Mouse (Mus musculus) heart, postnatal 14 days (tissue): ENCODE results near the gene Zdhhc6. TPM values are rescaled to one million over a fixed set of nuclear protein-coding genes. Genes with fewer than 3 reads are reported as not detected.
A peak's percentile ranks its signal among the peaks of the same experiment; 100 is the strongest.

ENCODE experiments used
- DNase-seq, 2 experiments: peaks; one replicate each; pipeline ENCODE4 v3.0.0; 2021 to 2022
- intact Hi-C: fragments of 180-260 bp; cut with DNase I; formaldehyde crosslinking; loops from one replicate; pipeline ENCODE4 v1.15.1; 2025
- total RNA-seq, 2 experiments: library from RNA; stranded (reverse); gene quantifications; 2 replicates each; pipeline ENCODE4 v1.2.3; 2021

Gene Zdhhc6
- total RNA-seq, 2 experiments from 2014 or later, result 18.8 to 20.4 TPM

GRCm38 (mm10) chr19:55313649-55314048 is 2.2 kb downstream of the Zdhhc6 start:
- intact Hi-C loops, result no loop called here
- DNase-seq, result no peak

GRCm38 (mm10) chr19:55311874-55312273 is 4.0 kb downstream of the Zdhhc6 start:
- intact Hi-C loops, result no loop called here
- DNase-seq, result no peak

GRCm38 (mm10) chr19:55305024-55305423 is 10.8 kb downstream of the Zdhhc6 start:
- DNase-seq, result no peak
- intact Hi-C loops, result loop anchor here (10.0 kb wide), 1 partner anchor 240 kb away; no protein-coding TSS in a partner anchor

DNA sequence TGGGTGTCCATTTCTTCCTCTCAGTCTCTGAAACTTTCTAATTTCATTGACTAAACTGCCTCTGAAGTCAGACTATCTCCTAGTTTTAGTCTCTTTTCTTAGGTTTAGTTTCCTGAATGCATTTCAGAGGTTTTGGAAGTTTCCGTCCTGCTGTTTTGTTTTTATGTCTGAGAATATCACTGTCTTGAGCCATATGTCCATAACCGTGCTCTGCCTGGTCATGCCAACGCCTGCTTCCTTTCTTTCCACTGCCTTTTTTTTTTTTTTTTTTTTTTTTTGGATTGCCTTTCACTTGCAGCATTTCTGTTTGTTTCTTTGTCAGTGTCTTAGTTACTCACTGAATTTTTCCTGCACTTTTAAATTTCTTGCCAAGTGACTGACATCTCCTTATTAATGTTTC is 15.3 kb downstream of the Zdhhc6 start:
- DNase-seq, result no peak
- intact Hi-C loops, result loop anchor here (10.0 kb wide), 1 partner anchor 236 kb away; no protein-coding TSS in a partner anchor

DNA sequence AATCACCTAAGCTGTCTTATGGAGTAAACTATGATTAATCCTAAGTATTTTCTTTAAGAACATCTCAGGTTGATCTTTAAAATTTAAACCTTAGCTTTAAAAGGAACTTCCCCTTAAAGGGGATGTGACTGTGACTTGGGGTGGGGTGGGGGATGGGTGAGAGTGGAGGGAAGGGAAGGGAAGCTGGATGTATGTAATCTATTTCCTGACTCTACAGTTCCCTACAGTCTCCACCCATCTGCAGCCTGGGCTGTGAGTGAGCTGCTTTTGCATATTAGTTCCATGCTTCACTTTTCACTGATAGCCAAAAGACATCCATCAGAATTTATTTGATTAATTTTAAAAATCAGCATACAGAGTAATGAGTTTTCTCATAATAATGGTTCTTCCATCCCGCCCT is 16.5 kb downstream of the Zdhhc6 start:
- DNase-seq, result no peak
- intact Hi-C loops, result no loop called here

GRCm38 (mm10) chr19:55297961-55298360 is 17.9 kb downstream of the Zdhhc6 start:
- intact Hi-C loops, result no loop called here
- no peak for DNase-seq

GRCm38 (mm10) chr19:55297489-55297888 is 18.3 kb downstream of the Zdhhc6 start:
- DNase-seq, result no peak
- intact Hi-C loops, result no loop called here

GRCm38 (mm10) chr19:55296301-55296700 is 19.5 kb downstream of the Zdhhc6 start:
- DNase-seq, result no peak
- intact Hi-C loops, result no loop called here

DNA sequence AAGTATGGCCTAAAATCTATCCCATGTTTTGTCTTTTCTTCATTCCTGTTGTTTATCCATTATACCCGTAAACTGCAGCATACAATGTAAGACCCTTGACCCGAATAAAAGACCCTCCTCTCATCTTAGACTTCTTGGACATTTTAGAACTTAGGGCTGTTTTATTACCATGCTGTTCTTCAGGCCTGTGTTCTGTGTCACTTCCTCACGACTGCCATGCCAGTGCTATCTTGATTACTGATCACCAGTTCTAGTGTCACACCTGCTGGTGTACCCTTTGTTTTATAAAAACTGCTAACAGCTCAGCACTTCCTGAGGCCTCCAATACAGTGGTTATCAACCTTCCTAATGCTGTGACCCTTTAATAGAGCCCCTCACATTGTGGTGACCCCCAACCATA is 20.3 kb downstream of the Zdhhc6 start:
- intact Hi-C loops, result no loop called here
- DNase-seq, result no peak

- intact Hi-C loops, result no loop called here
- no peak for DNase-seq
These were observed 20.8 kb downstream of the Zdhhc6 start for GRCm38 (mm10) chr19:55295075-55295474.

DNA sequence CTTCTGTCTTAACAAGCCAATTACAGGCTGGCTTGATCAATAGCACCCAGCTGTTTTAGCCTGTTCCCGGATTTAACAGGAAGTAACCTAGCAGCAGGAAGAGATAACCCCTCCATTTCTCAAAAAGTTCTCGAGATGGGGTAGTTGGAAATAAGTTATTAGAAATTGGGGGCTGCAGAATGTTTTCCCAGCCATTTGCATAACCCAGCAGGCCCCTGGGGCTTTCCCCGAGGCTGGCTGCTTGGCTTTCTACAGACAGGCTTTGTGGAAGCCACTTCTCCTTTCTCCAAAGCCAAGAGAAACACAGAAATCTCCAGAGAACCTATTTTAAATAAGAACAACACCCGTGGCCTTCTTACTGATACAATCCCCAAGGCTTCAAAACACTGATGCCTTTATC is 22.7 kb downstream of the Zdhhc6 start:
- peak in 1 of 2 experiments; percentile 6 for DNase-seq
- intact Hi-C loops, result no loop called here

DNA sequence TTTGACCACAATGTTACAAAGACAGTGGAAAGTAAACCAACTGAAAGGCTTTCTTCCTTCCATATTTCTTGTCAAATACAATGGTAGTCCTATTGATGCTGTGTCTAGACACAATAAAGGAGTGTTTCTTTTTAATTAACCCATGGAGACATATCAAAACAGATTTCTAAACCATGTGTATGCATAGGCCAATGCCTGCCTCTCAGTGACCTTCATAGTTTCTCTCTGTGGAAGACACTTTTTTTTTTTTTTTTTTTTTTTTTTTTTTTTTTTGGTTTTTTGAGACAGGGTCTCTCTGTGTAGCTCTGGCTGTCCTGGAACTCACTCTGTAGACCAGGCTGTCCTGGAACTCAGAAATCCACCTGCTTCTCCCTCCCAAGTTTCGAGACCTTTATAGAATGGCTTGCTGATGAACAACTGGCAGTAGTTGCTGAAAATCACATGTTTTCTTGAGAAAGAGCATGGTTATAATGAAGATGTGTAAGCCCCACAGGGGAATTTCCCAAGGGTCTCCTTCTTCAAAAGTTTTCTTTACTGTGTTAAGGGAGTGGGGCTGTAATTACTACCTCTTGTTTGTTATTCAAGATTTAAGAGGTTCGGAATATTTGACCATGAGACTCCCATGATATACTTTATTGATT is 23.5 kb downstream of the Zdhhc6 start:
- intact Hi-C loops, result no loop called here
- DNase-seq, result no peak

GRCm38 (mm10) chr19:55290621-55291270 is 25.1 kb downstream of the Zdhhc6 start:
- intact Hi-C loops, result no loop called here

GRCm38 (mm10) chr19:55288974-55289373 is 26.9 kb downstream of the Zdhhc6 start:
- no peak for DNase-seq
- intact Hi-C loops, result no loop called here

More at GRCm38 (mm10) chr19:55290621-55291270, 25.1 kb downstream of the Zdhhc6 start:
- DNase-seq, result no peak

DNA sequence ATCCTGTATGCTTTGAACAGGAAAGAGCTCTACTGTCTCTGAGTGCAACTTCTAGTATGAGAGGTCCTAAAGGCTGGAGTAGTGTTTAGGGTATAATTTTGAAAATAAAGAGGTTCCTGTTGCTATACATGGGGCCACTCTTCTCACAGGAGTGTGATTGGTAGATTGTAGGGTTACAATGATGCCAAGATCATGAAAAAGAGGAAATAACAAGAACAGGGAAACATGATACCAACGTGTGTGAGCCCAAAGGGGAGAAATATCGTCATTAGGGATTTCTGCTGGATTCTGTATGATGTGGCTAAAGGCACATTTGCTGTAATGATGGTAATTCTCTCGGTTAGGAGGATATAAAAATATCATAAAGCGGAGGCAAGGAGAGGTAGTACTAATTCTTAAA is 29.8 kb downstream of the Zdhhc6 start:
- no peak for DNase-seq
- intact Hi-C loops, result no loop called here

DNA sequence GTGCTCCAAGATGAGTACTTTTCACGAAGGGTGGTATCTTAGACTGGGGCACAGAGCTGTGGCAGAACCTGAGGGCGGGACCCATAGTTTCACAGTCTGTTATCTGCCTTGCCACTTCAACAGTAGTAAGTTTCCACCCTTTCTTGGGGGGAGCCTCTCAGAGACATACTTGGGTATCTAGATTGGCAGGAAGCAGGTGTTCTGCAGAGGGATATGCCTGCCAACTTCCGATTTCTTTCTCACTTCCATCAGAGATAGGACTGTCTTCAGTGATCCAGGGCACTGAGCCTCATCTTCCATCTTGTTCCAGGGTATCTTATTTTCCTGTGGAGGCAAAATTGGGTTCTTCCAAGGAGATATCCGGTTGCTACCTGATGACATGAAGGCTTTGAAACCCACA is 31.7 kb downstream of the Zdhhc6 start:
- DNase-seq, result no peak
- intact Hi-C loops, result no loop called here

DNA sequence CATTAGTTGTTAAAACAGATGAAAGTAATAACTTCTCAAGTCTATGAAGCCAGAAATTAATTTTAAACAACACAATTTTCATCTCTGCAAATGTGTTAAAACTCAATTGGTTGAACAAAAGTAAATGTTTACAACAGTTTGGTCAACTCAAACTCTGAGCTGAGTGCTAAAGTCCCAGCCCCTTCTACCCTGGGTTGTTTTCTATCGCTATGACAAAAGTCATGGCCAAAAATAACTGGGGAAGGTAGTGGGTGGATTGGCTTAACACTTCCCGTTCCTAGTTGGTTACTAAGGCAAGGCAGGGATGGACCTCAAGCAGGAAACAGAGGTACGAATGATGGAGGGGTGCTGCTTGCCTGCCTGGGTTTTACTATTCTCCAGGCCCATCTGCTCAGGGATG is 39.1 kb downstream of the Zdhhc6 start:
- intact Hi-C loops, result no loop called here
- DNase-seq, result no peak

DNA sequence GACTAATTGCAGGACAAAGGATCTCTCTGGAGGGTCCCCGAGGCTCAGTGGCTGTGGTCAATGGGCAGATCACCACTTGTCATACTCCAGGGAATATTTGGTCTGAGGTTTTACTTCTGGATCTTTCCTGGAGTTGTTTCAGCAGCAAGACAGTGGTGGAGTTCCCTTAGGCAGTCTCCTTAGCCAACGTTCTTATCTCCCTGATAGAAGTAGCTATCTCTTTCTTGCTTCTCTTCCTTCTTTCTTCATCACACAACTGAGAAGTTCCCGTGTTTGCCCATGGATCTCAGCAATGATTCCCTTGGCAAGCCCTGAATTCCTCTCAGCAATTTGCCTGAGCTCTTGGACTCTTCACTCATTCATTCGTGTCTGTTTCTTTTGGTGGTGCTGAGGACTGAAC is 39.7 kb downstream of the Zdhhc6 start:
- intact Hi-C loops, result no loop called here
- DNase-seq, result no peak

DNA sequence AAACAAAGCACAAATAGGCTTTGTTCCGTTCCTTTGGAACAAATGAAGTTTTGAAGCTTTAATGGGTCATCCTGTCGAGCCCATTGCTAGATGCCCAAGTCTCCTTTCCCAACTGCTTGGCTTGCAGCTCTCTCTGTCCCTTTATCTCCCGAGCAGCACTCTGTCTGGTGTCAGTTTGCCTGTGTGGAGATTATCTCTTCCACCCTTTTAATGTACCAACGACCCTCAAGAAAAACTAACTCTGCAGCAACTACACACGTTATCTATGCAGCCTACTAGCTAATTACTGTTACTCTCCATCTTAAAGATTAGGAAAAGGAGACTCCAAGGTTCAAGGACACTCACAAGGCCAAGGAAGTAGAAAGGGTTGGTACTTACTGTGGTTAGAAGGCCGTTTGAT is 42.5 kb downstream of the Zdhhc6 start:
- intact Hi-C loops, result no loop called here
- DNase-seq, result no peak

- no peak for DNase-seq
- intact Hi-C loops, result no loop called here
These were observed 44.4 kb downstream of the Zdhhc6 start for GRCm38 (mm10) chr19:55271448-55271847.

DNA sequence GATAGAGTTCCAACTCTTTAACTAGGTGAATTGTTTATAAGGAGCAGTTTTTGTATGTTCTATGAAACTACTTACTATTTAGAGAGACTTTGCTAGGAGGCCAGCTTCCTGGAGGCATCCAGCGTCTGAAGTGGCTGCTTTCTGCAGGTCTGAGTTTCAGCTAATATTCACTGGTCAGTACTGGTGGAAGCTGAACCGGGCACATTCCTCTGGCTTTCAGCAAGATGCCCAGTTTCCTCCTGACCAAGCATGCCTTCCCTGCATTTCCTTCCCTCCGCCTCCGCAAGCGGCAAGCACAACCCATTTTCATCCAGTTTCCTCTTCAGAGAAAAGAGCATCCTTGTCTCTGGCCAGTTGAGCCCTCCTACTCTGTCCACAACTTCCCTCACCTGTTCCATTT is 46.8 kb downstream of the Zdhhc6 start:
- intact Hi-C loops, result no loop called here
- no peak for DNase-seq

GRCm38 (mm10) chr19:55268150-55268549 is 47.7 kb downstream of the Zdhhc6 start:
- DNase-seq, result no peak
- intact Hi-C loops, result no loop called here
